Mouse (Mus musculus): ENCODE results near the gene Tmem94. TPM values are rescaled to one million over a fixed set of nuclear protein-coding genes. Genes with fewer than 3 reads are reported as not detected.

Gene Tmem94
- polyA plus RNA-seq, 1 experiment from 2014 or later, result 15.4 TPM

- Histone ChIP-seq H3K27me3 (replicated peaks; ENCODE audit: control insufficient read depth, insufficient read depth, low read length) (no peaks in the 10 kb centered on the region), H3K9ac (ENCODE audit: low read depth, low read length) (peak overlapping the region; percentile 20; the same call in 1 of the 2 replicates), H3K27ac (replicated peaks; ENCODE audit: low read depth, low read length) (no peak overlapping the region), H3K9me3 (ENCODE audit: control insufficient read depth, low read length) (no peaks in the 10 kb centered on the region), H3K4me3 (ENCODE audit: low read depth, low read length) (no peak overlapping the region), H3K4me1 (ENCODE audit: control insufficient read depth, insufficient read depth, low read length) (peaks cover 49% of the 10 kb centered on the region), H3K4me2 (ENCODE audit: low read depth, low read length) (peak overlapping the region; percentile 88; the same call in 1 of the 2 replicates), H3K36me3 (ENCODE audit: control insufficient read depth, insufficient read depth, low read length) (peaks cover 48% of the 10 kb centered on the region)
- WGBS, result 66% methylated on average over 11 of the region's 11 CpGs
- peak; percentile 21 for DNase-seq (ENCODE audit: low spot score)
- no peak for ATAC-seq (ENCODE audit: low read depth)
These were observed 42.7 kb downstream of the Tmem94 start for GRCm38 (mm10) chr11:115807971-115808370.

GRCm38 (mm10) chr11:115808696-115809310, 43.6 kb downstream of the Tmem94 start:
- peak; percentile 22 for ATAC-seq (ENCODE audit: low read depth)
- Histone ChIP-seq H3K4me3 (ENCODE audit: low read depth, low read length) (0 out of 2 replicates have a peak overlapping the region, but pooled peaks have one; percentile 9), H3K36me3 (ENCODE audit: control insufficient read depth, insufficient read depth, low read length) (peaks cover 40% of the 10 kb centered on the region), H3K27ac (replicated peaks; ENCODE audit: low read depth, low read length) (peak overlapping the region; percentile 63), H3K4me1 (ENCODE audit: control insufficient read depth, insufficient read depth, low read length) (peaks cover 49% of the 10 kb centered on the region), H3K4me2 (ENCODE audit: low read depth, low read length) (peak overlapping the region; percentile 88), H3K9ac (ENCODE audit: low read depth, low read length) (no peak overlapping the region), H3K27me3 (replicated peaks; ENCODE audit: control insufficient read depth, insufficient read depth, low read length) (no peaks in the 10 kb centered on the region), H3K9me3 (ENCODE audit: control insufficient read depth, low read length) (no peaks in the 10 kb centered on the region)
- peak; percentile 89 for DNase-seq (ENCODE audit: low spot score)
- WGBS, result 16% methylated on average over 10 of the region's 10 CpGs

- Histone ChIP-seq H3K4me1 (ENCODE audit: control insufficient read depth, insufficient read depth, low read length) (peaks cover 49% of the 10 kb centered on the region), H3K27ac (replicated peaks; ENCODE audit: low read depth, low read length) (peak overlapping the region; percentile 63), H3K4me2 (ENCODE audit: low read depth, low read length) (peak overlapping the region; percentile 88), H3K9me3 (ENCODE audit: control insufficient read depth, low read length) (no peaks in the 10 kb centered on the region), H3K9ac (ENCODE audit: low read depth, low read length) (no peak overlapping the region), H3K4me3 (ENCODE audit: low read depth, low read length) (0 out of 2 replicates have a peak overlapping the region, but pooled peaks have one; percentile 9), H3K36me3 (ENCODE audit: control insufficient read depth, insufficient read depth, low read length) (peaks cover 35% of the 10 kb centered on the region), H3K27me3 (replicated peaks; ENCODE audit: control insufficient read depth, insufficient read depth, low read length) (no peaks in the 10 kb centered on the region)
- DNase-seq (ENCODE audit: low spot score) (peak; percentile 35), ATAC-seq (ENCODE audit: low read depth) (no peak)
- 62% methylated on average over 8 of the region's 8 CpGs for WGBS
These were observed 44.1 kb downstream of the Tmem94 start for GRCm38 (mm10) chr11:115809311-115809781.

- WGBS, result 68% methylated on average over 14 of the region's 14 CpGs
- Histone ChIP-seq H3K27ac (replicated peaks; ENCODE audit: low read depth, low read length) (peak overlapping the region; percentile 63), H3K4me3 (ENCODE audit: low read depth, low read length) (peak overlapping the region; percentile 87), H3K9ac (ENCODE audit: low read depth, low read length) (no peak overlapping the region), H3K9me3 (ENCODE audit: control insufficient read depth, low read length) (no peaks in the 10 kb centered on the region), H3K4me1 (ENCODE audit: control insufficient read depth, insufficient read depth, low read length) (peaks cover 53% of the 10 kb centered on the region), H3K36me3 (ENCODE audit: control insufficient read depth, insufficient read depth, low read length) (peaks cover 24% of the 10 kb centered on the region), H3K27me3 (replicated peaks; ENCODE audit: control insufficient read depth, insufficient read depth, low read length) (no peaks in the 10 kb centered on the region), H3K4me2 (ENCODE audit: low read depth, low read length) (peak overlapping the region; percentile 88)
- no peak for ATAC-seq (ENCODE audit: low read depth)
- peak; percentile 72 for DNase-seq (ENCODE audit: low spot score)
These were observed 45.1 kb downstream of the Tmem94 start for GRCm38 (mm10) chr11:115810377-115810776.

- no peak for ATAC-seq (ENCODE audit: low read depth)
- Histone ChIP-seq H3K27me3 (replicated peaks; ENCODE audit: control insufficient read depth, insufficient read depth, low read length) (no peaks in the 10 kb centered on the region), H3K27ac (replicated peaks; ENCODE audit: low read depth, low read length) (0 out of 2 replicates have a peak overlapping the region, but pooled peaks have one; percentile 44), H3K9me3 (ENCODE audit: control insufficient read depth, low read length) (no peaks in the 10 kb centered on the region), H3K4me1 (ENCODE audit: control insufficient read depth, insufficient read depth, low read length) (peaks cover 56% of the 10 kb centered on the region), H3K36me3 (ENCODE audit: control insufficient read depth, insufficient read depth, low read length) (peaks cover 17% of the 10 kb centered on the region), H3K4me3 (ENCODE audit: low read depth, low read length) (peak overlapping the region; percentile 87), H3K4me2 (ENCODE audit: low read depth, low read length) (peak overlapping the region; percentile 88), H3K9ac (ENCODE audit: low read depth, low read length) (peak overlapping the region; percentile 87)
- 77% methylated on average over 20 of the region's 20 CpGs for WGBS
- DNase-seq (ENCODE audit: low spot score), result no peak
These were observed 46.3 kb downstream of the Tmem94 start for GRCm38 (mm10) chr11:115811381-115812093.

GRCm38 (mm10) chr11:115812095-115812494, 46.9 kb downstream of the Tmem94 start:
- 18% methylated on average over 7 of the region's 7 CpGs for WGBS
- DNase-seq (ENCODE audit: low spot score), result no peak

GRCm38 (mm10) chr11:115812533-115813420, 47.5 kb downstream of the Tmem94 start:
- no peaks in the 10 kb centered on the region for H3K9me3 ChIP-seq (ENCODE audit: control insufficient read depth, low read length)
- H3K4me1 ChIP-seq (ENCODE audit: control insufficient read depth, insufficient read depth, low read length), result peaks cover 55% of the 10 kb centered on the region
- H3K4me3 ChIP-seq (ENCODE audit: low read depth, low read length), result peak overlapping the region; percentile 87
- ATAC-seq (ENCODE audit: low read depth) (peak; percentile 5; the same call in 1 of the 2 replicates), DNase-seq (ENCODE audit: low spot score) (peak; percentile 31)
- WGBS, result 3% methylated on average over 26 of the region's 28 CpGs
- H3K9ac ChIP-seq (ENCODE audit: low read depth, low read length), result peak overlapping the region; percentile 87
- H3K36me3 ChIP-seq (ENCODE audit: control insufficient read depth, insufficient read depth, low read length), result peaks cover 18% of the 10 kb centered on the region; the same call in 1 of the 2 replicates
- H3K4me2 ChIP-seq (ENCODE audit: low read depth, low read length), result peak overlapping the region; percentile 88
- no peaks in the 10 kb centered on the region for H3K27me3 ChIP-seq (replicated peaks; ENCODE audit: control insufficient read depth, insufficient read depth, low read length)
- H3K27ac ChIP-seq (replicated peaks; ENCODE audit: low read depth, low read length), result peak overlapping the region; percentile 85

More at GRCm38 (mm10) chr11:115812095-115812494, 46.9 kb downstream of the Tmem94 start:
- 0 out of 2 replicates have a peak overlapping the region, but pooled peaks have one; percentile 44 for H3K27ac ChIP-seq (replicated peaks; ENCODE audit: low read depth, low read length)
- H3K4me1 ChIP-seq (ENCODE audit: control insufficient read depth, insufficient read depth, low read length), result peaks cover 56% of the 10 kb centered on the region
- H3K36me3 ChIP-seq (ENCODE audit: control insufficient read depth, insufficient read depth, low read length), result peaks cover 16% of the 10 kb centered on the region; the same call in 1 of the 2 replicates
- H3K9ac ChIP-seq (ENCODE audit: low read depth, low read length), result peak overlapping the region; percentile 87
- H3K4me2 ChIP-seq (ENCODE audit: low read depth, low read length), result peak overlapping the region; percentile 88
- H3K27me3 ChIP-seq (replicated peaks; ENCODE audit: control insufficient read depth, insufficient read depth, low read length), result no peaks in the 10 kb centered on the region
- peak overlapping the region; percentile 87 for H3K4me3 ChIP-seq (ENCODE audit: low read depth, low read length)
- no peaks in the 10 kb centered on the region for H3K9me3 ChIP-seq (ENCODE audit: control insufficient read depth, low read length)
- ATAC-seq (ENCODE audit: low read depth), result no peak
